Mouse (Mus musculus) CH12.LX (cell line): ENCODE data around the gene Actl9.

Source experiments
- CTCF ChIP-seq, 2 experiments: IDR thresholded peaks in 1 of 2; conservative IDR thresholded peaks in 1 of 2; 2 replicates each; pipeline ENCODE4 v1.5.1; 2011 to 2012; ENCODE audit warnings: low read depth in 2 of 2, low read length in 2 of 2, improper control_type of control experiment in 1 of 2, inconsistent platforms in 1 of 2, mild to moderate bottlenecking in 1 of 2, moderate library complexity in 1 of 2
- EP300 ChIP-seq: IDR thresholded peaks from 2 replicates; pipeline ENCODE4 v1.6.1; 2011; ENCODE audit warnings: low read length, improper control_type of control experiment
- ETS1 ChIP-seq: conservative IDR thresholded peaks from 2 replicates; pipeline ENCODE4 v1.6.1; 2012; ENCODE audit warnings: low read depth, mild to moderate bottlenecking, inconsistent platforms, low read length, improper control_type of control experiment, moderate library complexity
- IRF4 ChIP-seq: IDR thresholded peaks from 2 replicates; pipeline ENCODE4 v1.6.1; 2014; ENCODE audit warnings: low read depth, mild to moderate bottlenecking, inconsistent platforms, low read length, improper control_type of control experiment
- MAX ChIP-seq: IDR thresholded peaks from 2 replicates; pipeline ENCODE4 v1.6.1; 2011; ENCODE audit warnings: low read length, improper control_type of control experiment
- MXI1 ChIP-seq: IDR thresholded peaks from 2 replicates; pipeline ENCODE4 v1.6.1; 2011; ENCODE audit warnings: mild to moderate bottlenecking, low read depth, low read length, improper control_type of control experiment
- MYC ChIP-seq: IDR thresholded peaks from 2 replicates; pipeline ENCODE4 v1.6.1; 2011; ENCODE audit warnings: low read depth, mild to moderate bottlenecking, improper control_type of control experiment, low read length
- NRF1 ChIP-seq: IDR thresholded peaks from 2 replicates; pipeline ENCODE4 v1.6.1; 2014; ENCODE audit warnings: low read depth, mild to moderate bottlenecking, inconsistent platforms, low read length, improper control_type of control experiment, moderate library complexity
- POLR2A ChIP-seq: IDR thresholded peaks from 2 replicates; pipeline ENCODE4 v1.6.1; 2011; ENCODE audit warnings: low read depth, mild to moderate bottlenecking, improper control_type of control experiment, low read length
- POLR2AphosphoS2 ChIP-seq: IDR thresholded peaks from 2 replicates; pipeline ENCODE4 v1.6.1; 2011; ENCODE audit warnings: low read depth, low read length, improper control_type of control experiment
- TCF12 ChIP-seq: IDR thresholded peaks from 2 replicates; pipeline ENCODE4 v1.6.1; 2014; ENCODE audit warnings: low read depth, mild to moderate bottlenecking, inconsistent platforms, low read length, improper control_type of control experiment
- USF1 ChIP-seq: IDR thresholded peaks from 2 replicates; pipeline ENCODE4 v1.6.1; 2014; ENCODE audit warnings: low read depth, mild to moderate bottlenecking, inconsistent platforms, low read length, improper control_type of control experiment
- ZKSCAN1 ChIP-seq: IDR thresholded peaks from 2 replicates; pipeline ENCODE4 v1.6.1; 2012; ENCODE audit warnings: low read depth, inconsistent platforms, low read length, improper control_type of control experiment, borderline replicate concordance

DNA sequence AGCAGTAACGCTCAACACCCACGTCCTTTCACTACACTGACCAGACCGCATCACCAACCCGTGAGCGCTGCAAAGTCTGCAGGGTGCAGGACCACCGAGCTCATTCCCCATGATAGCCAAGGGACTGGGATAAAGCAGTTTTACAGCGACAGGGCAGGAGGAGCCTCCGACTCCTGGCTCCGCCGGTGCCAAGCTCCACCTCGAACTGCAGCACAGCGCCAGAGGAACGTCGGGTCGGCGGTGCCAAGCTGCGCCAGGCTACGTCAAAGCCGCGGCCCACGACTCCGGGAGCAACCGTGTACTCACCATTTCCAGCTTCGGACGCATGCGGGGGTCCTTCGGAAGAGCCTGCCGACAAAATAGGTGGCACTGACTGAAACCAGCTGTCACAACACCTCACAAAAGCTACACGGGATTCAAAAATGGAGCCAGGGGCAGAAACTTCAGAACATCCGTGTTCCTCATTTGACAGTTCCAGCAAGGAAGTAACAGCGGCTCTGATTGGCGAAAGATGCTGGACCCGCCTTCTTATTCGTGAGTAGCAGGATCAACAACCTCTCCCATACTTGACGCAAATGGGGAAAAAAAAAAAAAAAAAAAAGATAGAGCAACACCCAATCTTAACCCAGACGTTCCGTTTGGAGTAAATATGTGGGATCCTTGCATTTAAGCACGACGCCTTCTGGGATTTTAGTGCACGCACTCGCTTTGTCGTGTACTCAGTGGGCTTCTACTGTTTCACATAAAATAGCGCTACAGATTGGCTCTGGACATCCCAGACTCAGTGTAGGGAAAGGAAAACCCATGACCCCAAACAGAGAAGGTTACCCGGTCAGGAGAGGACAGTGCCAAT lies 38.3 kb upstream of the Actl9 start, which contains the start of gene Zfp101:
- TF ChIP-seq MAX, result no peak
- TF ChIP-seq POLR2AphosphoS2, result no peak
- TF ChIP-seq CTCF (conservative IDR thresholded peaks at IDR 0.05 in 1 of 2, IDR thresholded peaks at IDR 0.05 in 1 of 2; ENCODE audit: low read depth in 2 of 2, low read length in 2 of 2), result no peak
- peak; percentile 28 for TF ChIP-seq TCF12
- TF ChIP-seq POLR2A, result peak; percentile 72
- no peak for TF ChIP-seq EP300
- TF ChIP-seq MYC, result no peak
- peak; percentile 81 for TF ChIP-seq MXI1
- TF ChIP-seq ETS1, result no peak
- no peak for TF ChIP-seq IRF4
- no peak for TF ChIP-seq NRF1
- TF ChIP-seq USF1, result no peak
- no peak for TF ChIP-seq ZKSCAN1
